Mouse (Mus musculus): ENCODE measurements at regions not wholly inside any gene's neighbourhood (a gene's known extent, or its start where the extent isn't known, plus 50 kb on each side); places are given as distances from the start of the nearest gene placed in this dataset.

- TF ChIP-seq USF1 (IDR thresholded peaks at IDR 0.05; ENCODE audit: low read depth) (no peak), MAX (IDR thresholded peaks at IDR 0.05; ENCODE audit: low read depth) (no peak), CEBPB (IDR thresholded peaks at IDR 0.05; ENCODE audit: insufficient read depth, poor library complexity, severe bottlenecking) (no peak), E2F4 (IDR thresholded peaks at IDR 0.05; ENCODE audit: insufficient read depth) (no peak), MYOD1 (IDR thresholded peaks at IDR 0.05; ENCODE audit: control insufficient read depth in 1 of 3, insufficient read length in 2 of 3, low read depth in 2 of 3) (no peak), SRF (IDR thresholded peaks at IDR 0.05; ENCODE audit: control insufficient read depth, insufficient read length, low read depth) (no peak), MYOG (IDR thresholded peaks at IDR 0.05; ENCODE audit: control insufficient read depth in 1 of 3, insufficient read depth in 1 of 3, insufficient read length in 2 of 3, low read depth in 2 of 3) (no peak), TCF12 (IDR thresholded peaks at IDR 0.05; ENCODE audit: insufficient read depth, poor library complexity, severe bottlenecking) (no peak), POLR2AphosphoS2 (IDR thresholded peaks at IDR 0.05; ENCODE audit: insufficient read length, low read depth) (no peak), POLR2A (IDR thresholded peaks at IDR 0.05; ENCODE audit: insufficient read length, low read depth) (no peak), TCF3 (IDR thresholded peaks at IDR 0.05; ENCODE audit: insufficient read length, low read depth) (no peak), REST (IDR thresholded peaks at IDR 0.05; ENCODE audit: insufficient read depth, insufficient read length) (no peak)
- H3K4me2 ChIP-seq (ENCODE audit: low read depth): peak overlapping the region; percentile 38
Measured at GRCm38 (mm10) chr14:86489872-86490631, 651.0 kb downstream of the Diaph3 start.

GRCm38 (mm10) chr14:86489044-86489816 lies 651.8 kb downstream of the Diaph3 start:
- H3K4me3 ChIP-seq: no peak overlapping the region
- no peaks in the 10 kb centered on the region for H3K79me2 ChIP-seq (ENCODE audit: control insufficient read depth, insufficient read depth)
- H3K4me2 ChIP-seq (ENCODE audit: low read depth): peak overlapping the region; percentile 38
- H3ac ChIP-seq (ENCODE audit: control insufficient read depth, insufficient read length): no peak overlapping the region
- no peaks in the 10 kb centered on the region for H3K36me3 ChIP-seq (ENCODE audit: control insufficient read depth, insufficient read depth)
- H3K27me3 ChIP-seq (ENCODE audit: control insufficient read depth, insufficient read depth, insufficient read length): no peaks in the 10 kb centered on the region
- TF ChIP-seq TCF12 (IDR thresholded peaks at IDR 0.05; ENCODE audit: insufficient read depth, poor library complexity, severe bottlenecking) (no peak), MYOG (IDR thresholded peaks at IDR 0.05; ENCODE audit: control insufficient read depth in 1 of 3, insufficient read depth in 1 of 3, insufficient read length in 2 of 3, low read depth in 2 of 3) (peak in 1 of 3 experiments; percentile 10), E2F4 (IDR thresholded peaks at IDR 0.05; ENCODE audit: insufficient read depth) (no peak), MAX (IDR thresholded peaks at IDR 0.05; ENCODE audit: low read depth) (no peak), REST (IDR thresholded peaks at IDR 0.05; ENCODE audit: insufficient read depth, insufficient read length) (no peak), POLR2A (IDR thresholded peaks at IDR 0.05; ENCODE audit: insufficient read length, low read depth) (no peak), TCF3 (IDR thresholded peaks at IDR 0.05; ENCODE audit: insufficient read length, low read depth) (no peak), POLR2AphosphoS2 (IDR thresholded peaks at IDR 0.05; ENCODE audit: insufficient read length, low read depth) (no peak), USF1 (IDR thresholded peaks at IDR 0.05; ENCODE audit: low read depth) (no peak), MYOD1 (IDR thresholded peaks at IDR 0.05; ENCODE audit: control insufficient read depth in 1 of 3, insufficient read length in 2 of 3, low read depth in 2 of 3) (peak in 2 of 3 experiments; percentile 39 to 46), CEBPB (IDR thresholded peaks at IDR 0.05; ENCODE audit: insufficient read depth, poor library complexity, severe bottlenecking) (no peak), SRF (IDR thresholded peaks at IDR 0.05; ENCODE audit: control insufficient read depth, insufficient read length, low read depth) (no peak)

More at GRCm38 (mm10) chr14:86489872-86490631, 651.0 kb downstream of the Diaph3 start:
- Histone ChIP-seq H3K79me2 (ENCODE audit: control insufficient read depth, insufficient read depth) (no peaks in the 10 kb centered on the region), H3K4me3 (no peak overlapping the region), H3K27me3 (ENCODE audit: control insufficient read depth, insufficient read depth, insufficient read length) (no peaks in the 10 kb centered on the region), H3ac (ENCODE audit: control insufficient read depth, insufficient read length) (no peak overlapping the region), H3K36me3 (ENCODE audit: control insufficient read depth, insufficient read depth) (no peaks in the 10 kb centered on the region)

GRCm38 (mm10) chr14:86487285-86487897 lies 653.6 kb downstream of the Diaph3 start:
- no peak overlapping the region for H3ac ChIP-seq (ENCODE audit: control insufficient read depth, insufficient read length)
- H3K79me2 ChIP-seq (ENCODE audit: control insufficient read depth, insufficient read depth): no peaks in the 10 kb centered on the region
- no peaks in the 10 kb centered on the region for H3K27me3 ChIP-seq (ENCODE audit: control insufficient read depth, insufficient read depth, insufficient read length)
- no peaks in the 10 kb centered on the region for H3K36me3 ChIP-seq (ENCODE audit: control insufficient read depth, insufficient read depth)
- no peak for TF ChIP-seq E2F4 (IDR thresholded peaks at IDR 0.05; ENCODE audit: insufficient read depth)
- TF ChIP-seq MYOD1 (IDR thresholded peaks at IDR 0.05; ENCODE audit: control insufficient read depth in 1 of 3, insufficient read length in 2 of 3, low read depth in 2 of 3): no peak
- TF ChIP-seq CEBPB (IDR thresholded peaks at IDR 0.05; ENCODE audit: insufficient read depth, poor library complexity, severe bottlenecking): no peak
- TF ChIP-seq USF1 (IDR thresholded peaks at IDR 0.05; ENCODE audit: low read depth): no peak
- TF ChIP-seq REST (IDR thresholded peaks at IDR 0.05; ENCODE audit: insufficient read depth, insufficient read length): no peak
- TF ChIP-seq TCF12 (IDR thresholded peaks at IDR 0.05; ENCODE audit: insufficient read depth, poor library complexity, severe bottlenecking): no peak
- no peak for TF ChIP-seq TCF3 (IDR thresholded peaks at IDR 0.05; ENCODE audit: insufficient read length, low read depth)
- TF ChIP-seq SRF (IDR thresholded peaks at IDR 0.05; ENCODE audit: control insufficient read depth, insufficient read length, low read depth): no peak
- H3K4me3 ChIP-seq: no peak overlapping the region
- no peak overlapping the region for H3K4me2 ChIP-seq (ENCODE audit: low read depth)

- H3ac ChIP-seq (ENCODE audit: control insufficient read depth, insufficient read length): no peak overlapping the region
- no peaks in the 10 kb centered on the region for H3K36me3 ChIP-seq (ENCODE audit: control insufficient read depth, insufficient read depth)
- no peak for TF ChIP-seq POLR2AphosphoS2 (IDR thresholded peaks at IDR 0.05; ENCODE audit: insufficient read length, low read depth)
- TF ChIP-seq USF1 (IDR thresholded peaks at IDR 0.05; ENCODE audit: low read depth): no peak
- TF ChIP-seq TCF3 (IDR thresholded peaks at IDR 0.05; ENCODE audit: insufficient read length, low read depth): no peak
- no peaks in the 10 kb centered on the region for H3K27me3 ChIP-seq (ENCODE audit: control insufficient read depth, insufficient read depth, insufficient read length)
- H3K4me3 ChIP-seq: no peak overlapping the region
- no peak overlapping the region for H3K4me2 ChIP-seq (ENCODE audit: low read depth)
- H3K79me2 ChIP-seq (ENCODE audit: control insufficient read depth, insufficient read depth): no peaks in the 10 kb centered on the region
Measured at GRCm38 (mm10) chr14:86484247-86484646, 656.8 kb downstream of the Diaph3 start.

All from myocyte (in vitro differentiated cells).